Mouse (Mus musculus) kidney, embryonic 14.5 days (tissue): ENCODE data around the gene 4931428L18Rik. TPM values are rescaled to one million over a fixed set of nuclear protein-coding genes. Genes with fewer than 3 reads are reported as not detected.

Experiments
- polyA plus RNA-seq: library from polyadenylated mRNA; unstranded; fragments of >200 nt; fragmentation: Nextera tagmentation; extraction: Ambion mirVana; gene quantifications from 2 replicates; pipeline ENCODE4 v1.2.1, GENCODE M21; 2014

Gene 4931428L18Rik
- polyA plus RNA-seq, 1 experiment from 2014 or later = not detected

Other genes starting within 250 kb of the 4931428L18Rik start
- gene AC153137.1, start 244.7 kb downstream of the 4931428L18Rik start, polyA plus RNA-seq = not detected in 2 replicates
- not detected in 2 replicates for gene Lgsn, start 46.3 kb downstream of the 4931428L18Rik start, polyA plus RNA-seq
- not detected in 2 replicates for gene Pih1d3, start 154 bp upstream of the 4931428L18Rik start, polyA plus RNA-seq